Mouse (Mus musculus): ENCODE measurements around the gene Gadd45gip1.

GRCm38 (mm10) chr8:84845355-84846093 is 14.2 kb downstream of the Gadd45gip1 start:
- TF ChIP-seq CTCF (conservative IDR thresholded peaks at IDR 0.05; ENCODE audit: insufficient read depth, insufficient read length, low read depth, low read length) (peak; percentile 45), POLR2A (IDR thresholded peaks at IDR 0.05; ENCODE audit: low read depth, low read length) (no peak)
